19 mouse cellular contexts compared by ENCODE assay signal in the genomic region with DNA sequence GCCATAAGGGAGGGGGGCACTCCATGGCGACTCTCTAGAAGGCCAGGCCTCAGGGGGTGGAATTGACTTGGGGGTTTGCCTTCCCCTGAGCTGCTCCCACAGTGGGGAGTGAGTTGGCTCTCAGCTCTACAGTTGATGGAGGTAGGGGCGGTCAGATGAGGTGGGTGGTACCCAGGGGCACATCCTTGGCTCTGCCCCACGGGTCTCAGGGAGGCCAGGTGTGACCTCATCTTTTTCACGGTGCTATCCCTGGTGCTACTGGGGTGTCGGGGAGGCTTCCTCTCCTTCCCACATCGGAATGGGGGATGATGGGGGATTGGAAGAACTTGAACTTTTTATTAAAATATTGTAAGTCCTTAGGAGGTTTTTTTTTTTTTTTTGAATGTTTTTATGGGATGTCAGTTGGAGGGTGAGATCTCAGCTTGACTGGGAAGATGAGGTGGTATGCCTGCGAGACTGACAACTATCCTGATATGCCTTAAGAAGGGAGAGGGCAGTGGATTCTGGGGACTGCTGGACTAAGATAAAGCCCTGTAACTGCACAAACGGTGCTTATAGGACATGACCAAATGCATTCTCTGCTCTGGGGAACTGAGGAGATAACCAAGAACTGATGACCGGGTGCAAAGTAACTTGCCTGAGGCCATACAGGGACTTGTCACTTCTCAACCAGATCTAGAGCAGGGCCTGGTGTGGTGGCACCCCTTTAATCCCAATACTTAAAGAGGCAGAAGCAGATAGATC. TPM values are rescaled to one million over a fixed set of nuclear protein-coding genes. Genes with fewer than 3 reads are reported as not detected.
DNase-seq lines count a peak whose midpoint lies in the region; ATAC-seq and TF ChIP-seq lines count a peak whose summit lies in the region.
"Had no signal": no experiment of that assay in that cellular context is flagged by ENCODE, and none has a peak within 500 bp of the region (broad histone marks: within the 10 kb centered on the region; RNA-seq: fewer than 3 reads in every experiment).

No protein-coding gene starts in this region.

- TF ChIP-seq CTCF in liver, postnatal 0 days (IDR thresholded peaks at IDR 0.05; ENCODE audit: low read depth) = no peak

- no peaks in the 10 kb centered on the region for H3K27me3 ChIP-seq in forebrain, embryonic 11.5 days (ENCODE audit: control insufficient read depth, insufficient read depth, low read length)
- H3K27me3 ChIP-seq in forebrain, embryonic 13.5 days = peaks cover 9% of the 10 kb centered on the region; the same call in 1 of the 2 replicates
- H3K27me3 ChIP-seq in midbrain, embryonic 10.5 days (ENCODE audit: low read depth, poor library complexity, severe bottlenecking) = no peaks in the 10 kb centered on the region
- no peaks in the 10 kb centered on the region for H3K27me3 ChIP-seq in midbrain, embryonic 16.5 days (ENCODE audit: control insufficient read depth, insufficient read depth, low read depth, low read length)
- no peaks in the 10 kb centered on the region for H3K27me3 ChIP-seq in erythroblast, embryonic 14.5 days (ENCODE audit: control insufficient read depth)
- no peaks in the 10 kb centered on the region for H3K27me3 ChIP-seq in liver, postnatal 0 days (ENCODE audit: insufficient read depth, low read length)
- H3K27me3 ChIP-seq: CH12.LX; midbrain, embryonic 13.5 days; Patski had no signal

- no peak for DNase-seq in forebrain, embryonic 11.5 days (ENCODE audit: low spot score)
- DNase-seq in midbrain, embryonic 10.5 days (ENCODE audit: low spot score) = no peak
- peak; percentile 29 for DNase-seq in liver, postnatal 0 days
- DNase-seq in adrenal gland, adult 18-20 months (ENCODE audit: low spot score in 2 of 2) = no peak
- DNase-seq in left cerebral cortex, adult 18-20 months (ENCODE audit: low spot score in 2 of 2) = no peak
- DNase-seq: cerebellum, adult 11 months; heart, postnatal 14 days; kidney, adult 9 months; lung, postnatal 10 days; right cerebral cortex, postnatal 25 days had no signal

- peak; percentile 95 for TF ChIP-seq EP300 in liver, postnatal 0 days (IDR thresholded peaks at IDR 0.05; ENCODE audit: low read depth)

- H3K4me2 ChIP-seq in forebrain, embryonic 11.5 days (ENCODE audit: low read depth, low read length, severe bottlenecking) = no peak overlapping the region
- no peak overlapping the region for H3K4me2 ChIP-seq in forebrain, embryonic 13.5 days
- H3K4me2 ChIP-seq in midbrain, embryonic 16.5 days (ENCODE audit: low read length) = no peak overlapping the region
- peak overlapping the region; percentile 47 for H3K4me2 ChIP-seq in liver, postnatal 0 days (ENCODE audit: low read depth, low read length)
- H3K4me2 ChIP-seq: midbrain, embryonic 13.5 days had no signal

- no peaks in the 10 kb centered on the region for H3K9me3 ChIP-seq in forebrain, embryonic 11.5 days (ENCODE audit: control insufficient read depth, low read length)
- no peaks in the 10 kb centered on the region for H3K9me3 ChIP-seq in forebrain, embryonic 13.5 days (replicated peaks)
- no peaks in the 10 kb centered on the region for H3K9me3 ChIP-seq in midbrain, embryonic 10.5 days (replicated peaks)
- no peaks in the 10 kb centered on the region for H3K9me3 ChIP-seq in midbrain, embryonic 16.5 days (replicated peaks; ENCODE audit: control insufficient read depth, low read length, poor library complexity, severe bottlenecking)
- H3K9me3 ChIP-seq in erythroblast, embryonic 14.5 days (ENCODE audit: control insufficient read depth, low read length) = no peaks in the 10 kb centered on the region
- no peaks in the 10 kb centered on the region for H3K9me3 ChIP-seq in liver, postnatal 0 days (ENCODE audit: low read length)
- H3K9me3 ChIP-seq: embryonic facial prominence, embryonic 10.5 days; midbrain, embryonic 13.5 days had no signal

- no peaks in the 10 kb centered on the region for H3K36me3 ChIP-seq in forebrain, embryonic 11.5 days (ENCODE audit: control insufficient read depth, insufficient read depth, low read length)
- peaks cover 45% of the 10 kb centered on the region for H3K36me3 ChIP-seq in forebrain, embryonic 13.5 days (ENCODE audit: poor library complexity, severe bottlenecking)
- peaks cover 44% of the 10 kb centered on the region for H3K36me3 ChIP-seq in midbrain, embryonic 10.5 days
- peaks cover 10% of the 10 kb centered on the region for H3K36me3 ChIP-seq in midbrain, embryonic 16.5 days (ENCODE audit: control insufficient read depth, insufficient read depth, low read length)
- peaks cover 90% of the 10 kb centered on the region for H3K36me3 ChIP-seq in erythroblast, embryonic 14.5 days (ENCODE audit: control insufficient read depth)
- H3K36me3 ChIP-seq in liver, postnatal 0 days (replicated peaks; ENCODE audit: insufficient read depth, low read length) = peaks cover 45% of the 10 kb centered on the region

- WGBS in forebrain, embryonic 11.5 days = 76% methylated on average over 9 of the region's 9 CpGs
- 79% methylated on average over 9 of the region's 9 CpGs for WGBS in forebrain, embryonic 13.5 days
- 76% methylated on average over 9 of the region's 9 CpGs for WGBS in midbrain, embryonic 10.5 days
- 77% methylated on average over 9 of the region's 9 CpGs for WGBS in midbrain, embryonic 16.5 days
- 63% methylated on average over 9 of the region's 9 CpGs for WGBS in liver, postnatal 0 days (ENCODE audit: insufficient replicate concordance)

- no peak overlapping the region for H3K9ac ChIP-seq in forebrain, embryonic 11.5 days (ENCODE audit: low read length)
- no peak overlapping the region for H3K9ac ChIP-seq in forebrain, embryonic 13.5 days
- H3K9ac ChIP-seq in midbrain, embryonic 16.5 days (ENCODE audit: low read depth, low read length) = no peak overlapping the region
- peak overlapping the region; percentile 36 for H3K9ac ChIP-seq in liver, postnatal 0 days (replicated peaks)
- H3K9ac ChIP-seq: midbrain, embryonic 13.5 days had no signal

- peaks cover 7% of the 10 kb centered on the region for H3K4me1 ChIP-seq in forebrain, embryonic 11.5 days (replicated peaks; ENCODE audit: control insufficient read depth, insufficient read depth, low read length)
- peaks cover 23% of the 10 kb centered on the region for H3K4me1 ChIP-seq in forebrain, embryonic 13.5 days
- H3K4me1 ChIP-seq in midbrain, embryonic 10.5 days = peaks cover 35% of the 10 kb centered on the region
- peaks cover 10% of the 10 kb centered on the region for H3K4me1 ChIP-seq in midbrain, embryonic 16.5 days (ENCODE audit: control insufficient read depth, insufficient read depth, low read length)
- H3K4me1 ChIP-seq in erythroblast, embryonic 14.5 days (ENCODE audit: control insufficient read depth) = peaks cover 99% of the 10 kb centered on the region
- H3K4me1 ChIP-seq in liver, postnatal 0 days (ENCODE audit: insufficient read depth) = peaks cover 67% of the 10 kb centered on the region

- 0 out of 2 replicates have a peak overlapping the region, but pooled peaks have one; percentile 6 for H3K27ac ChIP-seq in forebrain, embryonic 11.5 days (ENCODE audit: low read depth, low read length)
- no peak overlapping the region for H3K27ac ChIP-seq in forebrain, embryonic 13.5 days
- H3K27ac ChIP-seq in midbrain, embryonic 10.5 days (replicated peaks) = 0 out of 2 replicates have a peak overlapping the region, but pooled peaks have one; percentile 33
- no peak overlapping the region for H3K27ac ChIP-seq in midbrain, embryonic 16.5 days (ENCODE audit: low read length)
- peak overlapping the region; percentile 85 for H3K27ac ChIP-seq in liver, postnatal 0 days (ENCODE audit: low read depth)
- H3K27ac ChIP-seq: embryonic facial prominence, embryonic 10.5 days; midbrain, embryonic 13.5 days had no signal

- no peak for ATAC-seq in forebrain, embryonic 11.5 days (replicated peaks; ENCODE audit: low FRiP score)
- no peak for ATAC-seq in forebrain, embryonic 13.5 days
- ATAC-seq in midbrain, embryonic 16.5 days = no peak
- peak; percentile 62 for ATAC-seq in liver, postnatal 0 days
- ATAC-seq: midbrain, embryonic 13.5 days; Patski had no signal

- no peak overlapping the region for H3K4me3 ChIP-seq in forebrain, embryonic 11.5 days (ENCODE audit: low read depth, low read length)
- H3K4me3 ChIP-seq in forebrain, embryonic 13.5 days = no peak overlapping the region
- H3K4me3 ChIP-seq in midbrain, embryonic 10.5 days = no peak overlapping the region
- no peak overlapping the region for H3K4me3 ChIP-seq in midbrain, embryonic 16.5 days (ENCODE audit: low read depth, low read length)
- H3K4me3 ChIP-seq in erythroblast, embryonic 14.5 days (replicated peaks) = peak overlapping the region; percentile 49
- H3K4me3 ChIP-seq in liver, postnatal 0 days (ENCODE audit: low read depth, low read length) = no peak overlapping the region
- H3K4me3 ChIP-seq: embryonic facial prominence, embryonic 10.5 days; midbrain, embryonic 13.5 days had no signal

RNA-seq across cellular contexts. Expression of a gene that starts 5.6 kb away (rescaled TPM):
- 29.9 and 33.7 TPM in 2 replicates for polyA plus RNA-seq in forebrain, embryonic 11.5 days (2014; fragmentation: Nextera tagmentation; extraction: Ambion mirVana)
- 17.8 and 22.1 TPM in 2 replicates for polyA plus RNA-seq in forebrain, embryonic 13.5 days (2015; fragmentation: Nextera tagmentation; extraction: Ambion mirVana)
- polyA plus RNA-seq in midbrain, embryonic 10.5 days (2016; fragmentation: Nextera tagmentation; extraction: Ambion mirVana) = 44.1 and 46.7 TPM in 2 replicates
- 19.3 and 21.3 TPM in 2 replicates for polyA plus RNA-seq in midbrain, embryonic 16.5 days (2015; fragmentation: Nextera tagmentation; extraction: Ambion mirVana)
- polyA plus RNA-seq in erythroblast, embryonic 14.5 days (2012) = 25.4 and 26.4 TPM in 2 replicates
- 63.8 and 68.7 TPM in 2 replicates for polyA plus RNA-seq in liver, postnatal 0 days (2015; fragmentation: Nextera tagmentation; extraction: Ambion mirVana)
- 10 to 100 TPM in 1 of 2 experiments, 1 to 10 TPM in 1; 7.6 to 10.6 TPM for total RNA-seq in adrenal gland, adult 18-20 months (2021)
- 1 to 10 TPM; 5.0 to 8.8 TPM for total RNA-seq in left cerebral cortex, adult 18-20 months (2021)
- total RNA-seq: CH12.LX had no signal
- polyA plus RNA-seq: Patski had no signal

RNA-seq across cellular contexts. Expression of a gene that starts 7.4 kb away (rescaled TPM):
- 88.1 and 89.4 TPM in 2 replicates for polyA plus RNA-seq in forebrain, embryonic 11.5 days (2014; fragmentation: Nextera tagmentation; extraction: Ambion mirVana)
- polyA plus RNA-seq in forebrain, embryonic 13.5 days (2015; fragmentation: Nextera tagmentation; extraction: Ambion mirVana) = 75.3 and 84.3 TPM in 2 replicates
- 91.6 and 103 TPM in 2 replicates for polyA plus RNA-seq in midbrain, embryonic 10.5 days (2016; fragmentation: Nextera tagmentation; extraction: Ambion mirVana)
- 58.5 and 61.1 TPM in 2 replicates for polyA plus RNA-seq in midbrain, embryonic 16.5 days (2015; fragmentation: Nextera tagmentation; extraction: Ambion mirVana)
- 67.3 and 67.8 TPM in 2 replicates for polyA plus RNA-seq in erythroblast, embryonic 14.5 days (2012)
- 25.9 and 33.6 TPM in 2 replicates for polyA plus RNA-seq in liver, postnatal 0 days (2015; fragmentation: Nextera tagmentation; extraction: Ambion mirVana)
- 10 to 100 TPM; 34.5 to 35.3 TPM for total RNA-seq in adrenal gland, adult 18-20 months (2021)
- 10 to 100 TPM; 19.0 to 25.2 TPM for total RNA-seq in left cerebral cortex, adult 18-20 months (2021)

RNA-seq across cellular contexts. Expression of a gene that starts 22.3 kb away (rescaled TPM):
- polyA plus RNA-seq in forebrain, embryonic 11.5 days (2014; fragmentation: Nextera tagmentation; extraction: Ambion mirVana) = 0.13 and 0.19 TPM in 2 replicates
- 0.27 and 0.29 TPM in 2 replicates for polyA plus RNA-seq in forebrain, embryonic 13.5 days (2015; fragmentation: Nextera tagmentation; extraction: Ambion mirVana)
- polyA plus RNA-seq in midbrain, embryonic 10.5 days (2016; fragmentation: Nextera tagmentation; extraction: Ambion mirVana) = 0.10 TPM in 2 replicates
- polyA plus RNA-seq in midbrain, embryonic 16.5 days (2015; fragmentation: Nextera tagmentation; extraction: Ambion mirVana) = 0.25 TPM in 1 of 2 replicates, not detected in the other
- not detected in 2 replicates for polyA plus RNA-seq in erythroblast, embryonic 14.5 days (2012)
- 0.29 and 0.34 TPM in 2 replicates for polyA plus RNA-seq in liver, postnatal 0 days (2015; fragmentation: Nextera tagmentation; extraction: Ambion mirVana)
- total RNA-seq in adrenal gland, adult 18-20 months (2021) = under 1 TPM; 0.36 to 0.38 TPM
- total RNA-seq in left cerebral cortex, adult 18-20 months (2021) = not detected
- total RNA-seq: CH12.LX; heart, postnatal 14 days had no signal

RNA-seq across cellular contexts. Expression of a gene that starts 23.8 kb away (rescaled TPM):
- not detected in 2 replicates for polyA plus RNA-seq in forebrain, embryonic 11.5 days (2014; fragmentation: Nextera tagmentation; extraction: Ambion mirVana)
- polyA plus RNA-seq in forebrain, embryonic 13.5 days (2015; fragmentation: Nextera tagmentation; extraction: Ambion mirVana) = not detected in 2 replicates
- not detected in 2 replicates for polyA plus RNA-seq in midbrain, embryonic 10.5 days (2016; fragmentation: Nextera tagmentation; extraction: Ambion mirVana)
- not detected in 2 replicates for polyA plus RNA-seq in midbrain, embryonic 16.5 days (2015; fragmentation: Nextera tagmentation; extraction: Ambion mirVana)
- not detected in 2 replicates for polyA plus RNA-seq in erythroblast, embryonic 14.5 days (2012)
- polyA plus RNA-seq in liver, postnatal 0 days (2015; fragmentation: Nextera tagmentation; extraction: Ambion mirVana) = not detected in 2 replicates
- not detected for total RNA-seq in adrenal gland, adult 18-20 months (2021)
- not detected for total RNA-seq in left cerebral cortex, adult 18-20 months (2021)
- total RNA-seq: CH12.LX; heart, postnatal 14 days; layer of hippocampus, adult 18-20 months; left cerebral cortex, adult 8-10 months had no signal
- polyA plus RNA-seq: embryonic facial prominence, embryonic 10.5 days; midbrain, embryonic 13.5 days; Patski had no signal

RNA-seq across cellular contexts. Expression of a gene that starts 35.3 kb away (rescaled TPM):
- 0.19 TPM in 1 of 2 replicates, not detected in the other for polyA plus RNA-seq in forebrain, embryonic 11.5 days (2014; fragmentation: Nextera tagmentation; extraction: Ambion mirVana)
- polyA plus RNA-seq in forebrain, embryonic 13.5 days (2015; fragmentation: Nextera tagmentation; extraction: Ambion mirVana) = 0.17 and 0.40 TPM in 2 replicates
- 0.21 TPM in 1 of 2 replicates, not detected in the other for polyA plus RNA-seq in midbrain, embryonic 10.5 days (2016; fragmentation: Nextera tagmentation; extraction: Ambion mirVana)
- polyA plus RNA-seq in midbrain, embryonic 16.5 days (2015; fragmentation: Nextera tagmentation; extraction: Ambion mirVana) = 1.3 TPM in 2 replicates
- polyA plus RNA-seq in erythroblast, embryonic 14.5 days (2012) = not detected in 2 replicates
- polyA plus RNA-seq in liver, postnatal 0 days (2015; fragmentation: Nextera tagmentation; extraction: Ambion mirVana) = 0.07 TPM in 1 of 2 replicates, not detected in the other
- total RNA-seq in adrenal gland, adult 18-20 months (2021) = under 1 TPM; 0.17 to 0.51 TPM
- under 1 TPM; 0.28 to 0.30 TPM for total RNA-seq in left cerebral cortex, adult 18-20 months (2021)

Comparison
In these comparisons a context has a peak if more than half of its experiments do, and no peak if none do; other contexts are left out.
1. H3K27ac ChIP-seq: peak in forebrain, embryonic 11.5 days (single experiment), midbrain, embryonic 10.5 days (single experiment) and liver, postnatal 0 days (single experiment); none in forebrain, embryonic 13.5 days (single experiment) and midbrain, embryonic 16.5 days (single experiment).